Mouse (Mus musculus) MEL (cell line): ENCODE results near the gene Maco1. TPM values are rescaled to one million over a fixed set of nuclear protein-coding genes. Genes with fewer than 3 reads are reported as not detected.
A peak's percentile ranks its signal among the peaks of the same experiment; 100 is the strongest.

ENCODE experiments used
- DNase-seq: peaks from one replicate; pipeline ENCODE4 v3.0.0; 2011; ENCODE audit warnings: low read depth, low spot score
- H3K27ac ChIP-seq: 2 replicates; pipeline ENCODE4 v1.5.1; 2012; ENCODE audit warnings: low read depth, mild to moderate bottlenecking, control low read depth, low read length, moderate library complexity; ENCODE audit not compliant: control insufficient read depth
- H3K27me3 ChIP-seq, 2 experiments: fragments of 150-350 bp in 1 of 2; sonication (generic) in 1 of 2; 2 replicates each; pipeline ENCODE4 v1.6.1; 2012; ENCODE audit warnings: low read length in 2 of 2, mild to moderate bottlenecking in 2 of 2, improper control_type of control experiment in 1 of 2, moderate library complexity in 1 of 2; ENCODE audit not compliant: insufficient read depth in 2 of 2, control insufficient read depth in 1 of 2
- H3K36me3 ChIP-seq, 2 experiments: 2 replicates each; pipeline ENCODE4 v1.6.1; 2012 to 2014; ENCODE audit warnings: low read length in 2 of 2, improper control_type of control experiment in 1 of 2, inconsistent platforms in 1 of 2, mild to moderate bottlenecking in 1 of 2; ENCODE audit not compliant: insufficient read depth in 2 of 2, control insufficient read depth in 1 of 2
- H3K4me1 ChIP-seq, 2 experiments: fragments of 150-350 bp in 1 of 2; sonication (generic) in 1 of 2; 2 replicates each; pipeline ENCODE4 v1.6.1; 2012; ENCODE audit warnings: low read length in 2 of 2, improper control_type of control experiment in 1 of 2, mild to moderate bottlenecking in 1 of 2; ENCODE audit not compliant: insufficient read depth in 2 of 2, control insufficient read depth in 1 of 2
- H3K4me3 ChIP-seq, 2 experiments: fragments of 150-350 bp in 1 of 2; sonication (generic) in 1 of 2; 2 replicates each; pipeline ENCODE4 v1.5.1; 2012; ENCODE audit warnings: low read depth in 2 of 2, low read length in 2 of 2, mild to moderate bottlenecking in 2 of 2, moderate library complexity in 2 of 2, control low read depth in 1 of 2, improper control_type of control experiment in 1 of 2; ENCODE audit not compliant: control insufficient read depth in 1 of 2, insufficient read depth in 1 of 2
- H3K79me2 ChIP-seq: 2 replicates; pipeline ENCODE4 v1.6.1; 2012; ENCODE audit warnings: mild to moderate bottlenecking, low read length, moderate library complexity; ENCODE audit not compliant: control insufficient read depth, poor library complexity, insufficient read depth
- H3K9ac ChIP-seq: 2 replicates; pipeline ENCODE4 v1.6.1; 2012; ENCODE audit warnings: low read depth, mild to moderate bottlenecking, control low read depth, low read length, moderate library complexity; ENCODE audit not compliant: control insufficient read depth, poor library complexity, severe bottlenecking
- H3K9me3 ChIP-seq: fragments of 150-350 bp; sonication (generic); replicated peaks from 2 replicates; pipeline ENCODE4 v1.6.1; 2012; ENCODE audit warnings: mild to moderate bottlenecking, low read length, improper control_type of control experiment, moderate library complexity; ENCODE audit not compliant: insufficient read depth
- BHLHE40 ChIP-seq: IDR thresholded peaks from 2 replicates; pipeline ENCODE4 v1.6.1; 2012; ENCODE audit warnings: low read depth, mild to moderate bottlenecking, inconsistent platforms, low read length, improper control_type of control experiment, borderline replicate concordance
- CHD1 ChIP-seq: IDR thresholded peaks from 2 replicates; pipeline ENCODE4 v1.6.1; 2012; ENCODE audit warnings: low read depth, mild to moderate bottlenecking, inconsistent platforms, low read length, improper control_type of control experiment
- CHD2 ChIP-seq: IDR thresholded peaks from 2 replicates; pipeline ENCODE4 v1.6.1; 2011; ENCODE audit warnings: low read length, improper control_type of control experiment
- CTCF ChIP-seq, 3 experiments: IDR thresholded peaks in 2 of 3; conservative IDR thresholded peaks in 1 of 3; 2 replicates each; pipeline ENCODE4 v1.5.1; 2011 to 2012; ENCODE audit warnings: low read length in 3 of 3, low read depth in 2 of 3, mild to moderate bottlenecking in 2 of 3, improper control_type of control experiment in 1 of 3, inconsistent platforms in 1 of 3, mixed read lengths in 1 of 3, moderate library complexity in 1 of 3; ENCODE audit not compliant: control insufficient read depth in 1 of 3, insufficient read depth in 1 of 3, poor library complexity in 1 of 3, severe bottlenecking in 1 of 3
- E2F4 ChIP-seq: IDR thresholded peaks from 2 replicates; pipeline ENCODE4 v1.6.1; 2011; ENCODE audit warnings: low read depth, low read length, improper control_type of control experiment, borderline replicate concordance
- ELF1 ChIP-seq: IDR thresholded peaks from 2 replicates; pipeline ENCODE4 v1.6.1; 2014; ENCODE audit warnings: low read depth, mild to moderate bottlenecking, inconsistent platforms, low read length, improper control_type of control experiment, moderate library complexity
- EP300 ChIP-seq, 2 experiments: IDR thresholded peaks; 2 replicates each; pipeline ENCODE4 v1.6.1; 2011; ENCODE audit warnings: improper control_type of control experiment in 2 of 2, low read length in 2 of 2, low read depth in 1 of 2, mild to moderate bottlenecking in 1 of 2
- ETS1 ChIP-seq: IDR thresholded peaks from 2 replicates; pipeline ENCODE4 v1.6.1; 2012; ENCODE audit warnings: low read depth, mild to moderate bottlenecking, inconsistent platforms, low read length, improper control_type of control experiment, moderate library complexity
- GABPA ChIP-seq: IDR thresholded peaks from 2 replicates; pipeline ENCODE4 v1.6.1; 2012; ENCODE audit warnings: low read depth, mild to moderate bottlenecking, inconsistent platforms, low read length, improper control_type of control experiment, moderate library complexity
- GATA1 ChIP-seq: IDR thresholded peaks from 2 replicates; pipeline ENCODE4 v1.6.1; 2011; ENCODE audit warnings: low read depth, low read length, improper control_type of control experiment
- HCFC1 ChIP-seq: IDR thresholded peaks from 2 replicates; pipeline ENCODE4 v1.6.1; 2012; ENCODE audit warnings: low read depth, mild to moderate bottlenecking, inconsistent platforms, low read length, improper control_type of control experiment, moderate library complexity
- JUND ChIP-seq: IDR thresholded peaks from 2 replicates; pipeline ENCODE4 v1.6.1; 2011; ENCODE audit warnings: low read depth, mild to moderate bottlenecking, improper control_type of control experiment, low read length
- KAT2A ChIP-seq: conservative IDR thresholded peaks from 2 replicates; pipeline ENCODE4 v1.6.1; 2012; ENCODE audit warnings: low read depth, low read length, improper control_type of control experiment, inconsistent platforms
- MAFK ChIP-seq: IDR thresholded peaks from 2 replicates; pipeline ENCODE4 v1.6.1; 2011; ENCODE audit warnings: low read depth, mild to moderate bottlenecking, low read length, improper control_type of control experiment, borderline replicate concordance
- MAX ChIP-seq: IDR thresholded peaks from 2 replicates; pipeline ENCODE4 v1.6.1; 2011; ENCODE audit warnings: low read length, improper control_type of control experiment
- MAZ ChIP-seq: IDR thresholded peaks from 2 replicates; pipeline ENCODE4 v1.6.1; 2012; ENCODE audit warnings: low read depth, mild to moderate bottlenecking, inconsistent platforms, low read length, improper control_type of control experiment
- MEF2A ChIP-seq: IDR thresholded peaks from 2 replicates; pipeline ENCODE4 v1.6.1; 2014; ENCODE audit warnings: low read depth, mild to moderate bottlenecking, inconsistent platforms, low read length, improper control_type of control experiment; ENCODE audit not compliant: poor library complexity, insufficient replicate concordance, severe bottlenecking; ENCODE audit errors: extremely low read depth
- MXI1 ChIP-seq: IDR thresholded peaks from 2 replicates; pipeline ENCODE4 v1.6.1; 2011; ENCODE audit warnings: mild to moderate bottlenecking, low read depth, low read length, improper control_type of control experiment
- MYB ChIP-seq: IDR thresholded peaks from 2 replicates; pipeline ENCODE4 v1.6.1; 2011; ENCODE audit warnings: mild to moderate bottlenecking, low read depth, low read length, improper control_type of control experiment
- MYC ChIP-seq: IDR thresholded peaks from 2 replicates; pipeline ENCODE4 v1.6.1; 2011; ENCODE audit warnings: low read depth, mild to moderate bottlenecking, low read length, improper control_type of control experiment, moderate library complexity
- NELFE ChIP-seq: IDR thresholded peaks from 2 replicates; pipeline ENCODE4 v1.6.1; 2011; ENCODE audit warnings: low read depth, low read length, improper control_type of control experiment
- NRF1 ChIP-seq: IDR thresholded peaks from 2 replicates; pipeline ENCODE4 v1.6.1; 2014; ENCODE audit warnings: low read depth, mild to moderate bottlenecking, inconsistent platforms, low read length, improper control_type of control experiment, moderate library complexity; ENCODE audit not compliant: poor library complexity, insufficient read depth, severe bottlenecking
- POLR2AphosphoS2 ChIP-seq: IDR thresholded peaks from 2 replicates; pipeline ENCODE4 v1.6.1; 2011; ENCODE audit warnings: low read length, improper control_type of control experiment
- POLR2AphosphoS5 ChIP-seq: IDR thresholded peaks from 2 replicates; pipeline ENCODE4 v1.6.1; 2012; ENCODE audit warnings: low read depth, borderline replicate concordance, mild to moderate bottlenecking, inconsistent platforms, low read length, moderate library complexity, mixed read lengths
- RAD21 ChIP-seq: IDR thresholded peaks from 2 replicates; pipeline ENCODE4 v1.6.1; 2011; ENCODE audit warnings: mild to moderate bottlenecking, low read depth, low read length, improper control_type of control experiment
- RCOR1 ChIP-seq: IDR thresholded peaks from 2 replicates; pipeline ENCODE4 v1.6.1; 2012; ENCODE audit warnings: low read depth, mild to moderate bottlenecking, inconsistent platforms, low read length, improper control_type of control experiment
- SIN3A ChIP-seq: IDR thresholded peaks from 2 replicates; pipeline ENCODE4 v1.6.1; 2012; ENCODE audit warnings: low read length, improper control_type of control experiment, inconsistent platforms
- SMC3 ChIP-seq: IDR thresholded peaks from 2 replicates; pipeline ENCODE4 v1.6.1; 2011; ENCODE audit warnings: low read depth, low read length, improper control_type of control experiment
- TAL1 ChIP-seq: IDR thresholded peaks from 2 replicates; pipeline ENCODE4 v1.6.1; 2012; ENCODE audit warnings: mild to moderate bottlenecking, inconsistent platforms, low read length, moderate library complexity, mixed read lengths
- TBP ChIP-seq: IDR thresholded peaks from 2 replicates; pipeline ENCODE4 v1.8.0; 2011; ENCODE audit warnings: low read depth, low read length, improper control_type of control experiment
- TCF12 ChIP-seq: IDR thresholded peaks from 2 replicates; pipeline ENCODE4 v1.6.1; 2014; ENCODE audit warnings: low read depth, mild to moderate bottlenecking, inconsistent platforms, low read length, improper control_type of control experiment, moderate library complexity
- UBTF ChIP-seq: IDR thresholded peaks from 2 replicates; pipeline ENCODE4 v1.6.1; 2012; ENCODE audit warnings: low read depth, mild to moderate bottlenecking, inconsistent platforms, low read length, improper control_type of control experiment, moderate library complexity, borderline replicate concordance; ENCODE audit not compliant: insufficient read depth
- USF1 ChIP-seq: IDR thresholded peaks from 2 replicates; pipeline ENCODE4 v1.6.1; 2014; ENCODE audit warnings: low read depth, mild to moderate bottlenecking, inconsistent platforms, low read length, improper control_type of control experiment, moderate library complexity
- USF2 ChIP-seq, 2 experiments: IDR thresholded peaks; 2 replicates each; pipeline ENCODE4 v1.6.1; 2011 to 2012; ENCODE audit warnings: improper control_type of control experiment in 2 of 2, low read length in 2 of 2, borderline replicate concordance in 1 of 2, inconsistent platforms in 1 of 2, low read depth in 1 of 2, mild to moderate bottlenecking in 1 of 2; ENCODE audit not compliant: insufficient read depth in 1 of 2
- ZC3H11A ChIP-seq: IDR thresholded peaks from 2 replicates; pipeline ENCODE4 v1.6.1; 2012; ENCODE audit warnings: low read depth, mild to moderate bottlenecking, inconsistent platforms, low read length, improper control_type of control experiment
- ZKSCAN1 ChIP-seq: IDR thresholded peaks from 2 replicates; pipeline ENCODE4 v1.6.1; 2012; ENCODE audit warnings: low read depth, mild to moderate bottlenecking, inconsistent platforms, low read length, improper control_type of control experiment, moderate library complexity
- ZMIZ1 ChIP-seq: IDR thresholded peaks from 2 replicates; pipeline ENCODE4 v1.6.1; 2012; ENCODE audit warnings: low read depth, mild to moderate bottlenecking, inconsistent platforms, low read length, improper control_type of control experiment, moderate library complexity
- ZNF384 ChIP-seq: IDR thresholded peaks from 2 replicates; pipeline ENCODE4 v1.6.1; 2012; ENCODE audit warnings: low read depth, mild to moderate bottlenecking, inconsistent platforms, low read length, improper control_type of control experiment
- polyA plus RNA-seq, 2 experiments: library from polyadenylated mRNA; stranded (reverse) in 1 of 2; unstranded in 1 of 2; fragments of >175 nt in 1 of 2; fragments of >200 nt in 1 of 2; gene quantifications; 2 replicates each; pipeline versions ENCODE4 v1.2.1 to v1.2.4; 2012; ENCODE audit warnings: low replicate concordance in 2 of 2, low read depth in 1 of 2; ENCODE audit not compliant: insufficient read length in 2 of 2, insufficient read depth in 1 of 2, missing spikeins in 1 of 2
- total RNA-seq: library from RNA; depleted of rRNA; stranded (reverse); fragments of 300-350 nt; gene quantifications from 2 replicates; pipeline ENCODE4 v1.2.3, GENCODE M21; 2012

Gene Maco1
- total and polyA plus RNA-seq, 3 experiments, result 22.2 to 35.9 TPM; not detected in 1

GRCm38 (mm10) chr4:134799272-134799671 is 53.9 kb downstream of the Maco1 start:
- no peaks in the 10 kb centered on the region for H3K27me3 ChIP-seq
- H3K27ac ChIP-seq, result no peak overlapping the region
- no peaks in the 10 kb centered on the region for H3K36me3 ChIP-seq
- peak; percentile 80 for DNase-seq
- H3K4me1 ChIP-seq, result peaks cover 0 to 4% of the 10 kb centered on the region in 2 experiments; a peak in 1 of 4 replicates
- no peak overlapping the region for H3K4me3 ChIP-seq
- no peak overlapping the region for H3K9ac ChIP-seq
- H3K9me3 ChIP-seq, result no peaks in the 10 kb centered on the region
- no peaks in the 10 kb centered on the region for H3K79me2 ChIP-seq
- TF ChIP-seq SIN3A, result 0 out of 2 replicates have a peak, but pooled peaks have one; percentile 39
- no peak for TF ChIP-seq ZKSCAN1
- TF ChIP-seq NRF1, result no peak
- no peak for TF ChIP-seq MXI1
- no peak for TF ChIP-seq GABPA
- no peak for TF ChIP-seq TBP
- TF ChIP-seq NELFE, result no peak
- TF ChIP-seq MAFK, result no peak
- no peak for TF ChIP-seq GATA1
- TF ChIP-seq POLR2AphosphoS2, result no peak
- peak; percentile 80 for TF ChIP-seq SMC3
- no peak for TF ChIP-seq MYC
- no peak for TF ChIP-seq USF1
- TF ChIP-seq ZC3H11A, result peak; percentile 23; the same call in 1 of the 2 replicates
- no peak for TF ChIP-seq EP300 (IDR thresholded peaks at IDR 0.05; ENCODE audit: low read depth in 1 of 2, low read length in 2 of 2)
- TF ChIP-seq ZNF384, result no peak
- no peak for TF ChIP-seq KAT2A
- no peak for TF ChIP-seq ZMIZ1
- TF ChIP-seq ETS1, result no peak
- TF ChIP-seq TAL1, result no peak
- TF ChIP-seq MYB, result no peak
- TF ChIP-seq MAZ, result peak; percentile 79
- no peak for TF ChIP-seq TCF12
- TF ChIP-seq MEF2A, result no peak
- no peak for TF ChIP-seq CHD2
- TF ChIP-seq RCOR1, result no peak
- no peak for TF ChIP-seq USF2 (IDR thresholded peaks at IDR 0.05; ENCODE audit: borderline replicate concordance in 1 of 2, insufficient read depth in 1 of 2, low read depth in 1 of 2, low read length in 2 of 2)
- no peak for TF ChIP-seq UBTF
- 0 out of 2 replicates have a peak, but pooled peaks have one; percentile 29 for TF ChIP-seq BHLHE40
- TF ChIP-seq E2F4, result no peak
- no peak for TF ChIP-seq CHD1
- TF ChIP-seq ELF1, result no peak
- TF ChIP-seq RAD21, result peak; percentile 53
- no peak for TF ChIP-seq JUND
- TF ChIP-seq MAX, result no peak
- no peak for TF ChIP-seq HCFC1
- no peak for TF ChIP-seq POLR2AphosphoS5
- TF ChIP-seq CTCF (IDR thresholded peaks at IDR 0.05 in 2 of 3, conservative IDR thresholded peaks at IDR 0.05 in 1 of 3; ENCODE audit: control insufficient read depth in 1 of 3, insufficient read depth in 1 of 3, low read depth in 2 of 3, low read length in 3 of 3, poor library complexity in 1 of 3, severe bottlenecking in 1 of 3), result peak; percentile 95 to 99 (median 97)
